Mouse (Mus musculus) lung, embryonic 14.5 days (tissue): Measurements from ENCODE around the gene Mdm2. TPM values are rescaled to one million over a fixed set of nuclear protein-coding genes. Genes with fewer than 3 reads are reported as not detected.

Experiments used
- ATAC-seq: fragments of 200-750 bp; cut with Nextera tagmentation; 2 replicates; pipeline ENCODE4 v1.8.0; 2017; ENCODE audit warnings: mild to moderate bottlenecking, moderate TSS enrichment, moderate library complexity; ENCODE audit not compliant: insufficient read depth
- DNase-seq: peaks from one replicate; pipeline ENCODE4 v3.0.0-alpha.2; 2015
- H3K27ac ChIP-seq: fragments of 300-500 bp; sonication (generic); 2 replicates; pipeline ENCODE4 v1.5.1; 2014; ENCODE audit warnings: low read depth, mild to moderate bottlenecking, moderate library complexity
- H3K27me3 ChIP-seq: fragments of 300-500 bp; sonication (generic); 2 replicates; pipeline ENCODE4 v1.6.1; 2014; ENCODE audit warnings: low read length, control low read depth; ENCODE audit not compliant: insufficient read depth
- H3K36me3 ChIP-seq: fragments of 300-500 bp; sonication (generic); 2 replicates; pipeline ENCODE4 v1.6.1; 2014; ENCODE audit warnings: control low read depth; ENCODE audit not compliant: insufficient read depth
- H3K4me1 ChIP-seq: fragments of 300-500 bp; sonication (generic); 2 replicates; pipeline ENCODE4 v1.6.1; 2014; ENCODE audit warnings: antibody characterized with exemption, control low read depth; ENCODE audit not compliant: insufficient read depth
- H3K4me2 ChIP-seq: fragments of 300-500 bp; sonication (generic); 2 replicates; pipeline ENCODE4 v1.6.1; 2014; ENCODE audit warnings: mild to moderate bottlenecking
- H3K4me3 ChIP-seq: fragments of 300-500 bp; sonication (generic); 2 replicates; pipeline ENCODE4 v1.5.1; 2014; ENCODE audit warnings: low read depth, low read length
- H3K9ac ChIP-seq: fragments of 300-500 bp; sonication (generic); 2 replicates; pipeline ENCODE4 v1.6.1; 2014
- H3K9me3 ChIP-seq: fragments of 300-500 bp; sonication (generic); 2 replicates; pipeline ENCODE4 v1.6.1; 2016; ENCODE audit warnings: low read depth, low read length, control low read depth
- CTCF ChIP-seq: IDR thresholded peaks from 2 replicates; pipeline ENCODE4 v1.5.1; 2016; ENCODE audit warnings: antibody characterized with exemption, low read depth
- whole genome bisulfite sequencing: fragments of 180-500 bp; shearing (Covaris S2); extraction: QIAGEN DNeasy Blood & Tissue Kit; methylation state at CpG from one replicate; pipeline ENCODE4 v1.1.7; 2014; 5-methylcytosine and 5-hydroxymethylcytosine counted together
- polyA plus RNA-seq: library from polyadenylated mRNA; unstranded; fragments of >200 nt; fragmentation: Nextera tagmentation; extraction: Ambion mirVana; gene quantifications from 2 replicates; pipeline ENCODE4 v1.2.1, GENCODE M21; 2014

Mdm2 gene
- polyA plus RNA-seq, 1 experiment from 2014 or later, result 50.5 TPM

DNA sequence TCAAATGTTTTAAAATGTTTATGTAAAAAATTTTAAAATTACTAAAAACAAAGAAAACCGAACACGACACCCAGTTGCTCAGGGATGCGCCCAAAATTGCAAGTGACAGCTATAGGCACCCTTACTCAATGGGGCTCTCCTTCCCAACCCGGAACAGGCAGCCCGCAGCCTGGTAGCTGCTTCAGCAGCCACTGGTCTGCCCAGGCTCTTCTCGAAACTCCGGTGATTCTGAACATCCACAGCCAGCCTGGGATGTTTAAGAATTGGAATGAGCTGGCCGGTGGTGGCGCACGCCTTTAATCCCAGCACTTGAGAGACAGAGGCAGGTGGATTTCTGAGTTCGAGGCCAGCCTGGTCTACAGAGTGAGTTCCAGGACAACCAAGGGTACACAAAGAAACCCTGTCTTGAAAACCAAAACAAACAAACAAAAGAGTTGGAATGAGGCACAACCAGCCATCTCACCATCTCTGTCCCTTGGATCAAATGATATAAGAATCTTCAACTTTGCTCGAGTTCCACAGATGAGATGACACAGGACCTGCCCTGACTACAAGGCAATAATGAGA, 20.2 kb upstream of the Mdm2 start:
- H3K27me3 ChIP-seq, result no peaks in the 10 kb centered on the region
- H3K4me3 ChIP-seq, result no peak overlapping the region
- no peaks in the 10 kb centered on the region for H3K9me3 ChIP-seq
- H3K4me1 ChIP-seq, result no peaks in the 10 kb centered on the region; the same call in 1 of the 2 replicates
- no peak for DNase-seq
- TF ChIP-seq CTCF, result no peak
- WGBS, result 91% methylated on average over 12 of the region's 12 CpGs
- H3K4me2 ChIP-seq, result no peak overlapping the region
- H3K36me3 ChIP-seq, result no peaks in the 10 kb centered on the region
- no peak overlapping the region for H3K9ac ChIP-seq
- ATAC-seq, result no peak
- H3K27ac ChIP-seq, result no peak overlapping the region

DNA sequence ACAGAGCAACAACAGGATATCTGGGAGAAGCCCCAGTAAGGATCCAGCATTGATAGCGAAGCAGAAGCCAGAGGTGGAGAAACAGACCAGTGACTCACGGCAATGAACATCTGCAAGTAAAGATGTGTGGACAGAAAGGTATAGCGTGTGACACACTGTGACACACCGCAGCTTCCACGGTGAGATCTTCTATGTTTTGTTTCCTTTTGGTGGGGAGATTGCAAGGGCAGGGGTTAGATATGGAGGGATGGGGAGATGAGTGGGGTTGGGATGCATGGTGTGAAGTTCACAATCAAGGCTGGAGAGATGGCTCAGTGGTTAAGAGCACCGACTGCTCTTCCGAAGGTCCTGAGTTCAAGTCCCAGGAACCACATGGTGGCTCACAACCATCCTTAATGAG, 19.6 kb upstream of the Mdm2 start:
- Histone ChIP-seq H3K9me3 (no peaks in the 10 kb centered on the region), H3K36me3 (no peaks in the 10 kb centered on the region), H3K4me2 (no peak overlapping the region), H3K27me3 (no peaks in the 10 kb centered on the region), H3K9ac (no peak overlapping the region), H3K4me1 (no peaks in the 10 kb centered on the region; the same call in 1 of the 2 replicates), H3K4me3 (no peak overlapping the region), H3K27ac (no peak overlapping the region)
- ATAC-seq (no peak), DNase-seq (no peak)
- 93% methylated on average over 7 of the region's 7 CpGs for WGBS
- TF ChIP-seq CTCF, result no peak

DNA sequence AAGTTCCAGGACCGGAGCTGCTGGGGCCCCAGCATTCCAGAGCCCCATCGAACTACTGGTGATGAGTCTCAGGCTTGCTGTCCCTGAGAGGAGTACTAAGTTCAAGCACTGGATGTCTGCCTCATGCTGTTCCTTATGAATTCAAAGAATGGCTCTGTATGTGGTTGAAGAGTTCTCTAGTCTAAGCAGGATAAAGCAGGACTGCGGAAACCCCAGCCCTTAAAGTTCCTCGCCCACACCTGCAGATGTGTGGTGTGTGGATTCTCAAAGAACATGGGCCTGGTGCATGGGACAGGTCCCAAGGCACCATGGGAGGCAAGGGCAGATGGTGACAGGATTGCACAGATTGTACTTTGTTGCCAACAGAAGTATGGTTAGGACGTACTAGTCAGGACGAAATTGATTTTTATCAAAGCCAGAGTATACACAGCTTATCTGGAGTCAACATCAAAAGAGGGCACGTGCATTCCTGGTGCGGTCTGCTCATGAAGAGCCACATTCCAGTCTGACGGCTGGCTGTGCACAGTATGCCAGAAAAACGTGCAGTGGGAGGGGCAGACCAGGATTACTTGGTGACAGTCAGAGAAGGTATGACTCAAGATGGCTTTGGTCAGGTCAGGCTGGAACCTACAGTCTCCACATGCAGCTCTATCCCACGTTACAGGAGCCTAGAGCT, 18.7 kb upstream of the Mdm2 start:
- H3K9me3 ChIP-seq, result no peaks in the 10 kb centered on the region
- no peak for TF ChIP-seq CTCF
- DNase-seq (peak; percentile 57), ATAC-seq (peak; percentile 84)
- no peaks in the 10 kb centered on the region for H3K27me3 ChIP-seq
- no peaks in the 10 kb centered on the region for H3K36me3 ChIP-seq
- no peaks in the 10 kb centered on the region; the same call in 1 of the 2 replicates for H3K4me1 ChIP-seq
- H3K9ac ChIP-seq, result no peak overlapping the region
- peak overlapping the region; percentile 88 for H3K27ac ChIP-seq
- WGBS, result 36% methylated on average over 11 of the region's 11 CpGs
- H3K4me2 ChIP-seq, result no peak overlapping the region
- no peak overlapping the region for H3K4me3 ChIP-seq

DNA sequence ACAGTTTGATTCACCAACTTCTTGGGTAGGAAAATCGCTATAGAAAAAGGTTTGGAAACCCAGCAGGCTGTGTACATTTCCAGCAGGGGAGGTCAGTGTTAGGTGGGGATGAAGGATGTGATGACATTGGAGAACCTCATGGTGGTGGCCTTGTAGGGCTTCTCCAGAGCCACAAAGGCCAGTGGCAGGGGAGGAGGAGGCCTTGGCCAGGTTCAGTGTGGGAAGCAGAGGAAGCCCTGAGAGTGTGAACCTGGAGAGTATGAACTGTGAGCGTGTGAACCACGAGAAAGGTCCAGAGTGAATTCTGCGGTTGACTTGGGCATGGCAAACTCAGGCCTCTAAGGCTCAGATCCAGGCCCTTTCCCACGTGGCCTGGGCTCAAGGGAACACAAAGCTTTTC, 18.0 kb upstream of the Mdm2 start:
- WGBS, result 86% methylated on average over 5 of the region's 5 CpGs
- Histone ChIP-seq H3K36me3 (no peaks in the 10 kb centered on the region), H3K27me3 (no peaks in the 10 kb centered on the region), H3K9ac (no peak overlapping the region), H3K4me3 (no peak overlapping the region), H3K9me3 (no peaks in the 10 kb centered on the region), H3K27ac (peak overlapping the region; percentile 88), H3K4me2 (no peak overlapping the region), H3K4me1 (no peaks in the 10 kb centered on the region; the same call in 1 of the 2 replicates)
- ATAC-seq (no peak), DNase-seq (no peak)
- TF ChIP-seq CTCF, result no peak

DNA sequence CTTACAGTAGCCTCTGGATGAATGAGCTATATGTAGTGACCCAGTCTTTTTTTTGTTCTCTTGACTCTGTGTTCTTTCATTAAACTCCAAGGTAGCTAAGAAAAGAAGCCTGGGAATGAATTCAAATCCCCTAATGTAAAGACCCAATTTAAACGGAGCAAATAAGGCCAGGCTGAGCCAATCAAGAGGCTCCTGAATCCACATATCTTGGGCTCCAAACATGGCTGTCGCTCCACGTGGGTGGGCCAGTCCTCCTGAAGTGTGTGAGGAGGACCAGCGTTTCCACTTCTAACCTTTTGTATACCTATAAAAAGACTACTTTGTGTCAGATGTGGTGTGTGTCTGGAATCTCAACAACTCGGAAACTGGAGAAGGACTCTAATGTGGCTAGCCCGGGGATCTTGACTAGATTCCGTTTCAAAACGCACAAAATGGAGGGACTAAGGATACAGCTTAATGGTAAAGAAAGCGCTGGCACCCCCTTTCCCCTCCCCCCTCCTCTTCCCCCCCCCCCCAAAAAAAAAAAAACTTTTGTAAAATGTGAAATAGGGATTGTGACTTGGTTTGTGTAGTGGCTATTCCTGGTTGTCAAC, 17.1 kb upstream of the Mdm2 start:
- ATAC-seq (no peak), DNase-seq (no peak)
- no peak overlapping the region for H3K9ac ChIP-seq
- 65% methylated on average over 9 of the region's 9 CpGs for WGBS
- H3K4me1 ChIP-seq, result no peaks in the 10 kb centered on the region; the same call in 1 of the 2 replicates
- H3K27me3 ChIP-seq, result no peaks in the 10 kb centered on the region
- no peak overlapping the region for H3K4me3 ChIP-seq
- TF ChIP-seq CTCF, result no peak
- H3K4me2 ChIP-seq, result no peak overlapping the region
- no peaks in the 10 kb centered on the region for H3K9me3 ChIP-seq
- H3K36me3 ChIP-seq, result no peaks in the 10 kb centered on the region
- H3K27ac ChIP-seq, result no peak overlapping the region

DNA sequence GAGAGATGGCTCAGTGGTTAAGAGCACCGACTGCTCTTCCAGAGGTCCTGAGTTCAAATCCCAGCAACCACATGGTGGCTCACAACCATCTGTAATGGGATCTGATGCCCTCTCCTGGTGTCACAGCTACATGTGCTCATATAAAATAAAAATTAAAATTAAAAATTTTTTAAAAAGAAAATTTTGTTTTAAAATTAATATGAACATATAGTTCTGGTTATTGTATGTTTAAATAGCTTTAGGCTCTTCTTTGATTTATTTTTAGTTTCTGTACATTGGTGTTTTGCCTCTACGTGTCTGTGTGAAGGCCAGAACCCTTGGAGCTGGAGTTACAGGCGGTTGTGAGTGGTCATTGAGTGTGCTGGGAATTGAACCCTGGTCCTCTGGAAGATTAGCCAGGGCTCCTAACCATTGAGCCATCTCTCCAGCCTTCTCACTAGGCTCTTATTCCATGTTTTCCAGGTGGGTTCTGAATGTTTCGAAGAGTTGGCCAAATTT, 16.4 kb upstream of the Mdm2 start:
- TF ChIP-seq CTCF, result no peak
- Histone ChIP-seq H3K9me3 (no peaks in the 10 kb centered on the region), H3K27ac (no peak overlapping the region), H3K36me3 (no peaks in the 10 kb centered on the region), H3K9ac (no peak overlapping the region), H3K4me2 (no peak overlapping the region), H3K27me3 (no peaks in the 10 kb centered on the region), H3K4me3 (no peak overlapping the region), H3K4me1 (no peaks in the 10 kb centered on the region; the same call in 1 of the 2 replicates)
- 96% methylated on average over 4 of the region's 4 CpGs for whole genome bisulfite sequencing
- DNase-seq (no peak), ATAC-seq (no peak)

DNA sequence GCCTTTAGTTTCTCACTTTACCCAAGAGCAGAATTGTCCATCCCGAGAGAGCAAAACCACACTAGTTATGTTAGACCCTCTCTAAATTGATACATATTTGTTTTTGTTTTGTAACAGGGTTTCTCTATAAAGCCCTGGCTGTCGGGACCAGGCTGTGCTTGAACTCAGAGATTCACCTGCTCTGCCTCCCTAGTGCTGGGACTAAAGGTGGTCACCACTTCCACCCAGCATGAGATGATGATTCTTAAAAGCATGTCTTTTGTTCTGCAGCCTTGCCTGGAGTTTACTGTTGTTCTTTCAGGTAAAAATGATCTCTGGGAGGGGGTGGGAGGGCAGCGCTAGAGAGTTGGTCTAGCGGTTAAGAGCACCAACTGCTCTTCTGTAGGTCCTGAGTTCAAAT, 15.8 kb upstream of the Mdm2 start:
- H3K36me3 ChIP-seq, result no peaks in the 10 kb centered on the region
- H3K4me2 ChIP-seq, result no peak overlapping the region

More for the DNA sequence above, 15.8 kb upstream of the Mdm2 start:
- no peak overlapping the region for H3K9ac ChIP-seq
- H3K27ac ChIP-seq, result no peak overlapping the region
- DNase-seq, result no peak
- no peaks in the 10 kb centered on the region; the same call in 1 of the 2 replicates for H3K4me1 ChIP-seq
- H3K27me3 ChIP-seq, result no peaks in the 10 kb centered on the region
- TF ChIP-seq CTCF, result no peak
- ATAC-seq, result no peak
- WGBS, result 90% methylated on average over 4 of the region's 4 CpGs
- no peaks in the 10 kb centered on the region for H3K9me3 ChIP-seq
- H3K4me3 ChIP-seq, result no peak overlapping the region
